Mouse (Mus musculus): Measurements from ENCODE around the gene Itgb6.

DNA sequence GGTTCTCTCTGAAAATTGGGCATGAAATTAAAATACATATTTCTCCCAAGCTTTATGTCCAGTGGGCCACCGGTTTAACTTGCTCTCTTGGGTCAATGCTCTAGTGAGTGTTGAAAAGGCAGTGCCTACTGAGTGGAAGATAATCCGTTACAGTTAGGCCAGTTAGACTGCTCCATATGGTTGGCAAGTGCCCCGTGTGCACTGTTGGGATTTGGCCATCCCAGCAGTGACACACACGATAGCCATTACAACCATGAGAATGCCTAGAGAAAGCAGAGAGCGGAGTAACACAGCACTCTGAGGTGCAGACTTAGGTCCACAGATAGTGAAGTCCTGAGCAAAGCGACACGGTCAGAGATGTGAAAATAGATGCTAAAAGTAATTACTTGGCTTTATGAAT is 79.8 kb downstream of the Itgb6 start:
- TF ChIP-seq CTCF (IDR thresholded peaks at IDR 0.05; ENCODE audit: control insufficient read depth, insufficient read depth, insufficient replicate concordance, low read depth, low read length) (no peak), POLR2A (IDR thresholded peaks at IDR 0.05; ENCODE audit: control insufficient read depth, low read depth, low read length) (no peak)
